Mouse (Mus musculus) G1E (cell line): Measurements from ENCODE around the gene Dclre1a. TPM values are rescaled to one million over a fixed set of nuclear protein-coding genes. Genes with fewer than 3 reads are reported as not detected.

Experiments used
- ATAC-seq: 2 replicates; pipeline ENCODE4 v1.8.0; 2016; ENCODE audit warnings: mild to moderate bottlenecking; ENCODE audit not compliant: insufficient number of reproducible peaks, poor library complexity, low FRiP score, severe bottlenecking; ENCODE audit errors: extremely low read depth
- DNase-seq: peaks from one replicate; pipeline ENCODE4 v3.0.0; 2012; ENCODE audit warnings: low spot score
- H3K27me3 ChIP-seq: 2 replicates; pipeline ENCODE4 v1.6.1; 2012; ENCODE audit warnings: mild to moderate bottlenecking, low read length, inconsistent platforms; ENCODE audit not compliant: insufficient read depth
- H3K36me3 ChIP-seq: replicated peaks from 2 replicates; pipeline ENCODE3; 2012; ENCODE audit warnings: mild to moderate bottlenecking, inconsistent platforms
- H3K4me1 ChIP-seq: 2 replicates; pipeline ENCODE4 v1.6.1; 2012; ENCODE audit warnings: low read depth, low read length, inconsistent platforms, mixed read lengths; ENCODE audit not compliant: insufficient read depth
- H3K4me3 ChIP-seq: 2 replicates; pipeline ENCODE4 v1.5.1; 2012; ENCODE audit warnings: low read depth, mild to moderate bottlenecking, inconsistent platforms, low read length, moderate library complexity, mixed read lengths
- H3K9me3 ChIP-seq: replicated peaks from 2 replicates; pipeline ENCODE4 v1.6.1; 2012; ENCODE audit warnings: inconsistent platforms
- CTCF ChIP-seq: IDR thresholded peaks from 2 replicates; pipeline ENCODE4 v1.5.1; 2012; ENCODE audit warnings: low read depth, low read length, inconsistent platforms, mixed read lengths
- GATA1 ChIP-seq: IDR thresholded peaks from 2 replicates; pipeline ENCODE4 v1.6.1; 2012; ENCODE audit warnings: borderline replicate concordance, low read length, inconsistent platforms, mixed read lengths
- GATA2 ChIP-seq: IDR thresholded peaks from 2 replicates; pipeline ENCODE4 v1.6.1; 2012; ENCODE audit warnings: low read depth, low read length, inconsistent platforms, borderline replicate concordance
- POLR2AphosphoS5 ChIP-seq: IDR thresholded peaks from 2 replicates; pipeline ENCODE4 v1.6.1; 2012; ENCODE audit warnings: low read depth, low read length, inconsistent platforms; ENCODE audit not compliant: insufficient replicate concordance
- TAL1 ChIP-seq: conservative IDR thresholded peaks from 2 replicates; pipeline ENCODE4 v1.6.1; 2012; ENCODE audit warnings: low read depth, low read length, inconsistent platforms, mixed read lengths
- polyA plus RNA-seq: library from polyadenylated mRNA; stranded (reverse); fragments of >175 nt; gene quantifications from 2 replicates; pipeline ENCODE4 v1.2.3, GENCODE M21; 2012
- total RNA-seq, 2 experiments: library from RNA; stranded (forward) in 1 of 2; stranded (reverse) in 1 of 2; fragments of 200-1000 nt in 1 of 2; fragments of >200 nt in 1 of 2; fragmentation: Nextera tagmentation in 1 of 2; gene quantifications; 2 replicates each; pipeline ENCODE4 v1.2.3; 2014 to 2017

Dclre1a gene
- total and polyA plus RNA-seq, 3 experiments, result 4.2 to 76.8 (median 32.4) TPM

GRCm38 (mm10) chr19:56489601-56490000 lies 58.4 kb downstream of the Dclre1a start:
- H3K4me3 ChIP-seq, result no peak overlapping the region
- H3K27me3 ChIP-seq, result peaks cover 24% of the 10 kb centered on the region
- H3K9me3 ChIP-seq, result no peaks in the 10 kb centered on the region
- H3K36me3 ChIP-seq, result no peaks in the 10 kb centered on the region
- DNase-seq (no peak), ATAC-seq (no peak)
- no peak for TF ChIP-seq TAL1
- TF ChIP-seq GATA1, result no peak
- no peak for TF ChIP-seq GATA2
- no peak for TF ChIP-seq POLR2AphosphoS5
- TF ChIP-seq CTCF, result no peak
- H3K4me1 ChIP-seq, result peaks cover 3% of the 10 kb centered on the region; the same call in 1 of the 2 replicates

GRCm38 (mm10) chr19:56487339-56487738 lies 60.7 kb downstream of the Dclre1a start:
- Histone ChIP-seq H3K4me3 (no peak overlapping the region), H3K4me1 (peaks cover 3% of the 10 kb centered on the region; the same call in 1 of the 2 replicates), H3K36me3 (no peaks in the 10 kb centered on the region), H3K27me3 (peaks cover 27% of the 10 kb centered on the region), H3K9me3 (no peaks in the 10 kb centered on the region)
- DNase-seq, result no peak
- ATAC-seq, result no peak
- no peak for TF ChIP-seq CTCF
- TF ChIP-seq GATA1, result no peak
- TF ChIP-seq GATA2, result no peak
- TF ChIP-seq TAL1, result no peak
- no peak for TF ChIP-seq POLR2AphosphoS5

- Histone ChIP-seq H3K9me3 (no peaks in the 10 kb centered on the region), H3K4me3 (no peak overlapping the region), H3K4me1 (peaks cover 3% of the 10 kb centered on the region; the same call in 1 of the 2 replicates), H3K27me3 (peaks cover 28% of the 10 kb centered on the region), H3K36me3 (no peaks in the 10 kb centered on the region)
- ATAC-seq, result no peak
- no peak for TF ChIP-seq CTCF
- TF ChIP-seq GATA1, result no peak
- TF ChIP-seq GATA2, result no peak
- TF ChIP-seq TAL1, result no peak
- TF ChIP-seq POLR2AphosphoS5, result no peak
- DNase-seq, result no peak
Observed at GRCm38 (mm10) chr19:56486926-56487325, 61.1 kb downstream of the Dclre1a start.

GRCm38 (mm10) chr19:56485376-56486271 lies 62.4 kb downstream of the Dclre1a start:
- no peak for TF ChIP-seq GATA2
- no peak for TF ChIP-seq CTCF
- no peaks in the 10 kb centered on the region for H3K36me3 ChIP-seq
- no peak for DNase-seq
- H3K9me3 ChIP-seq, result no peaks in the 10 kb centered on the region
- peaks cover 26% of the 10 kb centered on the region for H3K27me3 ChIP-seq
- no peak for ATAC-seq
- peaks cover 3% of the 10 kb centered on the region; the same call in 1 of the 2 replicates for H3K4me1 ChIP-seq
- H3K4me3 ChIP-seq, result no peak overlapping the region

GRCm38 (mm10) chr19:56484630-56485375 lies 63.2 kb downstream of the Dclre1a start:
- H3K4me1 ChIP-seq, result peaks cover 3% of the 10 kb centered on the region; the same call in 1 of the 2 replicates
- H3K36me3 ChIP-seq, result no peaks in the 10 kb centered on the region
- ATAC-seq (no peak), DNase-seq (no peak)
- peaks cover 23% of the 10 kb centered on the region for H3K27me3 ChIP-seq
- no peak for TF ChIP-seq GATA1
- TF ChIP-seq CTCF, result no peak
- TF ChIP-seq GATA2, result no peak
- no peak for TF ChIP-seq TAL1
- TF ChIP-seq POLR2AphosphoS5, result no peak
- H3K9me3 ChIP-seq, result no peaks in the 10 kb centered on the region
- H3K4me3 ChIP-seq, result no peak overlapping the region

Other genes starting within 250 kb of the Dclre1a start
- gene Nrap, start 158.2 kb downstream of the Dclre1a start, total RNA-seq (2014; fragmentation: Nextera tagmentation), result 0.23 and 0.24 TPM in 2 replicates
- 0.05 and 0.06 TPM in 2 replicates for gene Nrap, start 158.2 kb downstream of the Dclre1a start, total RNA-seq (2017)
- 0.02 and 0.03 TPM in 2 replicates for gene Nrap, start 158.2 kb downstream of the Dclre1a start, polyA plus RNA-seq
- 77.6 and 86.8 TPM in 2 replicates for gene Casp7, start 151.1 kb downstream of the Dclre1a start, total RNA-seq (2014; fragmentation: Nextera tagmentation)
- 41.0 and 43.2 TPM in 2 replicates for gene Casp7, start 151.1 kb downstream of the Dclre1a start, total RNA-seq (2017)
- 9.9 and 14.5 TPM in 2 replicates for gene Casp7, start 151.1 kb downstream of the Dclre1a start, polyA plus RNA-seq
- gene Plekhs1, start 86.6 kb downstream of the Dclre1a start, total RNA-seq (2014; fragmentation: Nextera tagmentation), result not detected in 2 replicates
- not detected in 2 replicates for gene Plekhs1, start 86.6 kb downstream of the Dclre1a start, total RNA-seq (2017)
- not detected in 2 replicates for gene Plekhs1, start 86.6 kb downstream of the Dclre1a start, polyA plus RNA-seq
- gene Nhlrc2, start within 50 bp of the Dclre1a start, total RNA-seq (2014; fragmentation: Nextera tagmentation), result 16.7 and 18.6 TPM in 2 replicates
- gene Nhlrc2, start within 50 bp of the Dclre1a start, total RNA-seq (2017), result 18.2 and 19.1 TPM in 2 replicates
- gene Nhlrc2, start within 50 bp of the Dclre1a start, polyA plus RNA-seq, result 6.2 and 7.3 TPM in 2 replicates
- gene Adrb1, start 174.0 kb upstream of the Dclre1a start, total RNA-seq (2014; fragmentation: Nextera tagmentation), result not detected in 2 replicates
- 0.05 TPM in 1 of 2 replicates, not detected in the other for gene Adrb1, start 174.0 kb upstream of the Dclre1a start, total RNA-seq (2017)
- gene Adrb1, start 174.0 kb upstream of the Dclre1a start, polyA plus RNA-seq, result not detected in 2 replicates